Mouse (Mus musculus) heart, postnatal 36 days (tissue): ENCODE results near the gene Psme3. TPM values are rescaled to one million over a fixed set of nuclear protein-coding genes. Genes with fewer than 3 reads are reported as not detected.

Experiments used
- DNase-seq, 2 experiments: peaks; one replicate each; pipeline ENCODE4 v3.0.0; 2021 to 2022
- intact Hi-C: fragments of 180-260 bp; cut with DNase I; formaldehyde crosslinking; loops from one replicate; pipeline ENCODE4 v1.15.1; 2025
- microRNA-seq, 2 experiments: library from miRNA; unstranded; fragments of <30 nt; microRNA quantifications; one replicate each; pipeline ENCODE4 v1.2.0; 2021; ENCODE audit warnings: borderline number of aligned reads in 2 of 2
- total RNA-seq, 2 experiments: library from RNA; stranded (reverse); gene quantifications; 2 replicates each; pipeline ENCODE4 v1.2.3; 2021

Gene Psme3
- total RNA-seq, 2 experiments from 2014 or later: 73.9 to 85.2 TPM

- DNase-seq: no peak
- intact Hi-C loops: no loop called here
Observed at GRCm38 (mm10) chr11:101349216-101349615, 33.2 kb downstream of the Psme3 start.

- no peak for DNase-seq
- intact Hi-C loops: no loop called here
Observed at GRCm38 (mm10) chr11:101351100-101351720, 35.2 kb downstream of the Psme3 start.

- no peak for DNase-seq
- intact Hi-C loops: no loop called here
Observed at GRCm38 (mm10) chr11:101351721-101352111, 35.7 kb downstream of the Psme3 start.

GRCm38 (mm10) chr11:101353436-101353835 is 37.4 kb downstream of the Psme3 start:
- intact Hi-C loops: no loop called here
- no peak for DNase-seq

- intact Hi-C loops: no loop called here
- no peak for DNase-seq
Observed at GRCm38 (mm10) chr11:101354438-101355010, 38.5 kb downstream of the Psme3 start.

- intact Hi-C loops: no loop called here
Observed at GRCm38 (mm10) chr11:101355916-101356315, 39.9 kb downstream of the Psme3 start.

GRCm38 (mm10) chr11:101357505-101358182 is 41.6 kb downstream of the Psme3 start:
- intact Hi-C loops: no loop called here
- DNase-seq: no peak

More at GRCm38 (mm10) chr11:101355916-101356315, 39.9 kb downstream of the Psme3 start:
- no peak for DNase-seq

GRCm38 (mm10) chr11:101359776-101360175 is 43.8 kb downstream of the Psme3 start:
- intact Hi-C loops: loop anchor here (2.0 kb wide), 1 partner anchor 31 kb away; no protein-coding TSS in a partner anchor

GRCm38 (mm10) chr11:101360651-101361113 is 44.7 kb downstream of the Psme3 start:
- intact Hi-C loops: loop anchor here (2.0 kb wide), 1 partner anchor 32 kb away; no protein-coding TSS in a partner anchor
- no peak for DNase-seq

More at GRCm38 (mm10) chr11:101359776-101360175, 43.8 kb downstream of the Psme3 start:
- no peak for DNase-seq

GRCm38 (mm10) chr11:101364531-101364931 is 48.5 kb downstream of the Psme3 start:
- intact Hi-C loops: no loop called here
- DNase-seq: no peak

GRCm38 (mm10) chr11:101367326-101367935 is 51.4 kb downstream of the Psme3 start, which contains the start of gene G6pc:
Gene G6pc, plus strand, starts transcription at chr11:101367561.
- intact Hi-C loops: no loop called here
- DNase-seq: no peak

- DNase-seq: no peak
- intact Hi-C loops: no loop called here
Observed at GRCm38 (mm10) chr11:101370141-101370540, 54.1 kb downstream of the Psme3 start.

Small RNA genes lying within 50 kb of the gene (microRNA-seq; reads per million reads assigned to microRNA genes)
- 0 reads per million in 2 experiments for gene Gm25593

Other genes with a start within 250 kb of the Psme3 start
- 10 to 100 TPM in 1 of 2 experiments, 1 to 10 TPM in 1; 9.1 to 10.1 TPM for gene Naglu, start 246.2 kb upstream of the Psme3 start, total RNA-seq
- under 1 TPM; 0.46 to 0.58 TPM for gene Hsd17b1, start 237.8 kb upstream of the Psme3 start, total RNA-seq
- gene Coasy, start 233.6 kb upstream of the Psme3 start, total RNA-seq: 10 to 100 TPM; 17.2 to 18.8 TPM
- gene Mlx, start 228.9 kb upstream of the Psme3 start, total RNA-seq: 10 to 100 TPM; 18.8 to 23.1 TPM
- gene Psmc3ip, start 220.8 kb upstream of the Psme3 start, total RNA-seq: 1 to 10 TPM; 1.9 to 4.1 TPM
- 10 to 100 TPM; 34.2 to 36.3 TPM for gene Retreg3, start 196.3 kb upstream of the Psme3 start, total RNA-seq
- gene Tubg1, start 196.3 kb upstream of the Psme3 start, total RNA-seq: 10 to 100 TPM; 23.2 to 24.1 TPM
- gene Tubg2, start 160.3 kb upstream of the Psme3 start, total RNA-seq: 1 to 10 TPM; 3.7 to 3.9 TPM
- 1 to 10 TPM; 1.5 to 1.7 TPM for gene Cntnap1, start 145.7 kb upstream of the Psme3 start, total RNA-seq
- 10 to 100 TPM; 25.0 to 27.7 TPM for gene Plekhh3, start 144.9 kb upstream of the Psme3 start, total RNA-seq
- gene Ccr10, start 140.8 kb upstream of the Psme3 start, total RNA-seq: under 1 TPM in 1 of 2 experiments, not detected in 1; 0.24 TPM
- gene Ezh1, start 89.8 kb upstream of the Psme3 start, total RNA-seq: 10 to 100 TPM; 34.8 to 36.7 TPM
- gene Ramp2, start 70.2 kb upstream of the Psme3 start, total RNA-seq: 100 to 1,000 TPM in 1 of 2 experiments, 10 to 100 TPM in 1; 88.9 to 132 TPM
- gene Vps25, start 62.5 kb upstream of the Psme3 start, total RNA-seq: 10 to 100 TPM; 84.6 to 95.8 TPM
- gene Wnk4, start 55.6 kb upstream of the Psme3 start, total RNA-seq: 10 to 100 TPM; 18.5 to 19.8 TPM
- under 1 TPM; 0.11 to 0.35 TPM for gene Cntd1, start 37.2 kb upstream of the Psme3 start, total RNA-seq
- gene Coa3, start 37.1 kb upstream of the Psme3 start, total RNA-seq: 10 to 100 TPM; 90.1 to 92.7 TPM
- 10 to 100 TPM; 88.6 to 98.7 TPM for gene Becn1, start 13.9 kb upstream of the Psme3 start, total RNA-seq
- 1 to 10 TPM; 1.8 to 2.2 TPM for gene Aoc2, start 8.8 kb downstream of the Psme3 start, total RNA-seq
- 10 to 100 TPM; 13.5 to 16.7 TPM for gene Aoc3, start 14.4 kb downstream of the Psme3 start, total RNA-seq
- not detected for gene G6pc, start 51.3 kb downstream of the Psme3 start, total RNA-seq
- gene Aarsd1, start 101.4 kb downstream of the Psme3 start, total RNA-seq: 10 to 100 TPM; 18.6 to 22.8 TPM
- 10 to 100 TPM in 1 of 2 experiments, 1 to 10 TPM in 1; 8.0 to 10.3 TPM for gene Gm27029, start 108.6 kb downstream of the Psme3 start, total RNA-seq
- gene Rundc1, start 108.9 kb downstream of the Psme3 start, total RNA-seq: 10 to 100 TPM; 12.2 to 12.4 TPM
- 10 to 100 TPM; 50.6 to 66.9 TPM for gene Ptges3l, start 109.1 kb downstream of the Psme3 start, total RNA-seq
- gene Rpl27, start 126.1 kb downstream of the Psme3 start, total RNA-seq: 10 to 100 TPM; 48.2 to 52.4 TPM
- gene Ifi35, start 132.2 kb downstream of the Psme3 start, total RNA-seq: 10 to 100 TPM; 13.3 to 15.6 TPM
- gene Rnd2, start 148.8 kb downstream of the Psme3 start, total RNA-seq: 1 to 10 TPM; 5.6 to 6.2 TPM
- 10 to 100 TPM; 22.0 to 24.9 TPM for gene Vat1, start 150.0 kb downstream of the Psme3 start, total RNA-seq
- gene Brca1, start 235.7 kb downstream of the Psme3 start, total RNA-seq: under 1 TPM; 0.31 to 0.51 TPM
- gene Nbr1, start 235.9 kb downstream of the Psme3 start, total RNA-seq: 10 to 100 TPM; 94.3 to 99.5 TPM